Comparison of ENCODE assay signal across 7 mouse cellular contexts in the genomic region with DNA sequence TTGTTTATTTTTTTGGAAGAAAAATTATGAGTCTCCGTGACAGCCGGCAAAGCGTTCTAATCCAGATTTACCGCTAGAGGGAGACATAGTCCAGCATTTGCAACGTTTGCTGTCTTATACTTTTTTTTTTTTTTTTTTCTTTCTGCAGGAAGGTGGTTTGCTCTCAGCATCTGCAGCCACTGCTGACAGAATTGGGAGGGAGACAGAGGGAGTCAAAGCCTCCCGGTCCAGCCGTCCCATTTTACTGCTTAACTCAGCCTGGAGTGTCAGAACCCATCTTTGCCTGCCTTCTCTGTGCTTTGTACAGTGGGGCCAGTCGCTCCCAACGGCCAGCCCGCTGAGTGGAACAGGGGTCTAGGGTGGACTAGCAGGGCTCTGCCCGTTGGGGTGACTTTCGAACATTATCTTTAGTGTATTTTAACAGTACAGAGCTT. TPM values are rescaled to one million over a fixed set of nuclear protein-coding genes. Genes with fewer than 3 reads are reported as not detected.
DNase-seq lines count a peak whose midpoint lies in the region; ATAC-seq lines count a peak whose summit lies in the region.

A gene (plus strand): TSS at position 121 of the 434 bp plus-strand sequence.

- DNase-seq in NIH3T3 (ENCODE audit: low read depth) = peak; percentile 91
- peak; percentile 11 for DNase-seq in cerebellum, adult 11-12 months
- peak; percentile 93 for DNase-seq in forebrain, embryonic 14.5 days (ENCODE audit: low spot score)
- peak; percentile 37 to 60 for DNase-seq in layer of hippocampus, postnatal 25 days (ENCODE audit: extremely low spot score in 1 of 2, low spot score in 1 of 2)
- peak; percentile 51 for DNase-seq in lung, postnatal 36 days
- peak; percentile 60 to 74 for DNase-seq in right cerebral cortex, adult 2 months (ENCODE audit: low spot score in 2 of 2)

- peak within 1 kb of the TSS; percentile 62 for H3K4me3 ChIP-seq in forebrain, embryonic 14.5 days (ENCODE audit: low read depth, low read length)
- H3K4me3 ChIP-seq in hindbrain, embryonic 13.5 days = peak within 1 kb of the TSS; percentile 65

- H3K27me3 ChIP-seq in forebrain, embryonic 14.5 days (replicated peaks; ENCODE audit: control insufficient read depth, insufficient read depth, low read length) = no peaks in the 10 kb centered on the region
- peaks cover 23% of the 10 kb centered on the region; the same call in 1 of the 2 replicates for H3K27me3 ChIP-seq in hindbrain, embryonic 13.5 days

- peak within 1 kb of the TSS; percentile 72 for H3K9ac ChIP-seq in forebrain, embryonic 14.5 days (ENCODE audit: low read length)
- peak within 1 kb of the TSS; percentile 83 for H3K9ac ChIP-seq in hindbrain, embryonic 13.5 days

- H3K27ac ChIP-seq in forebrain, embryonic 14.5 days (ENCODE audit: low read depth, low read length) = peak within 1 kb of the TSS; percentile 44; the same call in 1 of the 2 replicates
- peak within 1 kb of the TSS; percentile 83 for H3K27ac ChIP-seq in hindbrain, embryonic 13.5 days

- 2% methylated on average over 12 of the region's 12 CpGs for WGBS in forebrain, embryonic 14.5 days
- under 1% methylated on average over 12 of the region's 12 CpGs for WGBS in hindbrain, embryonic 13.5 days

- no peaks in the 10 kb centered on the region for H3K4me1 ChIP-seq in forebrain, embryonic 14.5 days (ENCODE audit: control insufficient read depth, insufficient read depth, low read length)
- H3K4me1 ChIP-seq in hindbrain, embryonic 13.5 days (replicated peaks) = peaks cover 20% of the 10 kb centered on the region

- no peaks in the 10 kb centered on the region for H3K36me3 ChIP-seq in forebrain, embryonic 14.5 days (ENCODE audit: control insufficient read depth, insufficient read depth, low read length)
- no peaks in the 10 kb centered on the region for H3K36me3 ChIP-seq in hindbrain, embryonic 13.5 days

- no peaks in the 10 kb centered on the region for H3K9me3 ChIP-seq in forebrain, embryonic 14.5 days (replicated peaks; ENCODE audit: control insufficient read depth, low read length)
- H3K9me3 ChIP-seq in hindbrain, embryonic 13.5 days = no peaks in the 10 kb centered on the region

- ATAC-seq in forebrain, embryonic 14.5 days = peak; percentile 49
- ATAC-seq in hindbrain, embryonic 13.5 days (ENCODE audit: low FRiP score) = peak; percentile 33

- peak within 1 kb of the TSS; percentile 93 for H3K4me2 ChIP-seq in forebrain, embryonic 14.5 days (ENCODE audit: low read length)
- peak within 1 kb of the TSS; percentile 87 for H3K4me2 ChIP-seq in hindbrain, embryonic 13.5 days

RNA-seq across cellular contexts. Expression of the gene that starts here (rescaled TPM):
- polyA plus RNA-seq in forebrain, embryonic 14.5 days (2014; fragmentation: Nextera tagmentation; extraction: Ambion mirVana) = 21.4 and 31.4 TPM in 2 replicates
- 36.4 and 39.0 TPM in 2 replicates for polyA plus RNA-seq in hindbrain, embryonic 13.5 days (2015; fragmentation: Nextera tagmentation; extraction: Ambion mirVana)
- total RNA-seq in layer of hippocampus, postnatal 25 days (2021) = 10 to 100 TPM; 47.4 to 51.3 TPM

Comparison
In these comparisons a context has a peak if more than half of its experiments do, and no peak if none do; other contexts are left out.
1. Peak in every context shown above with its lines: DNase-seq, ATAC-seq, H3K4me3 ChIP-seq and H3K27ac ChIP-seq.
2. DNase-seq: peak in every context shown above with its lines; median percentile 93 in forebrain, embryonic 14.5 days; 91 in NIH3T3; 67 in right cerebral cortex, adult 2 months; 51 in lung, postnatal 36 days; 48 in layer of hippocampus, postnatal 25 days; 11 in cerebellum, adult 11-12 months.